Mouse (Mus musculus): ENCODE measurements around the gene Gata3. TPM values are rescaled to one million over a fixed set of nuclear protein-coding genes. Genes with fewer than 3 reads are reported as not detected.

The Gata3 gene
- polyA plus RNA-seq, 1 experiment from 2014 or later, result 11.9 TPM

Other genes starting within 250 kb of the Gata3 start
- gene 4930412O13Rik, start 8.8 kb downstream of the Gata3 start, polyA plus RNA-seq (2015; fragmentation: Nextera tagmentation; extraction: Ambion mirVana), result not detected in 2 replicates
- not detected in 2 replicates for gene 9230102O04Rik, start 494 bp downstream of the Gata3 start, polyA plus RNA-seq (2015; fragmentation: Nextera tagmentation; extraction: Ambion mirVana)
- gene Taf3, start 158.6 kb upstream of the Gata3 start, polyA plus RNA-seq (2015; fragmentation: Nextera tagmentation; extraction: Ambion mirVana), result 7.5 and 8.3 TPM in 2 replicates
- gene Atp5c1, start 190.5 kb upstream of the Gata3 start, polyA plus RNA-seq (2015; fragmentation: Nextera tagmentation; extraction: Ambion mirVana), result 1,497 and 1,501 TPM in 2 replicates
- 21.3 and 22.5 TPM in 2 replicates for gene Kin, start 190.6 kb upstream of the Gata3 start, polyA plus RNA-seq (2015; fragmentation: Nextera tagmentation; extraction: Ambion mirVana)
- gene Itih2, start 241.4 kb upstream of the Gata3 start, polyA plus RNA-seq (2015; fragmentation: Nextera tagmentation; extraction: Ambion mirVana), result 0.58 and 0.62 TPM in 2 replicates